Mouse (Mus musculus): ENCODE results near the gene Ppm1l.

GRCm38 (mm10) chr3:69271812-69272211, 44.8 kb upstream of the Ppm1l start:
- TF ChIP-seq GATA1 (IDR thresholded peaks at IDR 0.05; ENCODE audit: borderline replicate concordance, low read length) (no peak), FLI1 (IDR thresholded peaks at IDR 0.05; ENCODE audit: low read length) (no peak)

All from megakaryocyte, embryonic 14.5 days (primary cell).